Mouse (Mus musculus): Measurements from ENCODE around the gene Fgfr2. TPM values are rescaled to one million over a fixed set of nuclear protein-coding genes. Genes with fewer than 3 reads are reported as not detected.

Gene Fgfr2
- polyA plus RNA-seq, 1 experiment from 2014 or later = 106 TPM

- DNase-seq (ENCODE audit: low spot score) = peak; percentile 52
These were observed 2173.8 kb downstream of the Fgfr2 start for GRCm38 (mm10) chr7:130949331-130949751.

GRCm38 (mm10) chr7:130948563-130949208 is 2174.5 kb downstream of the Fgfr2 start:
- H3K4me3 ChIP-seq (ENCODE audit: low read depth, low read length) = no peak overlapping the region
- no peak overlapping the region for H3K9ac ChIP-seq (ENCODE audit: low read depth, low read length)
- no peaks in the 10 kb centered on the region for H3K9me3 ChIP-seq (ENCODE audit: control insufficient read depth, low read length)
- DNase-seq (ENCODE audit: low spot score) (no peak), ATAC-seq (ENCODE audit: low read depth) (no peak)
- 49% methylated on average over 5 of the region's 5 CpGs for WGBS
- peaks cover 20% of the 10 kb centered on the region; the same call in 1 of the 2 replicates for H3K4me1 ChIP-seq (ENCODE audit: control insufficient read depth, insufficient read depth, low read length)
- no peak overlapping the region; the same call in 1 of the 2 replicates for H3K27ac ChIP-seq (replicated peaks; ENCODE audit: low read depth, low read length)
- H3K4me2 ChIP-seq (ENCODE audit: low read depth, low read length) = no peak overlapping the region
- no peaks in the 10 kb centered on the region for H3K27me3 ChIP-seq (replicated peaks; ENCODE audit: control insufficient read depth, insufficient read depth, low read length)
- no peaks in the 10 kb centered on the region for H3K36me3 ChIP-seq (ENCODE audit: control insufficient read depth, insufficient read depth, low read length)

More at GRCm38 (mm10) chr7:130949331-130949751, 2173.8 kb downstream of the Fgfr2 start:
- Histone ChIP-seq H3K36me3 (ENCODE audit: control insufficient read depth, insufficient read depth, low read length) (no peaks in the 10 kb centered on the region), H3K4me2 (ENCODE audit: low read depth, low read length) (peak overlapping the region; percentile 23; the same call in 1 of the 2 replicates), H3K4me3 (ENCODE audit: low read depth, low read length) (no peak overlapping the region), H3K4me1 (ENCODE audit: control insufficient read depth, insufficient read depth, low read length) (peaks cover 20% of the 10 kb centered on the region; the same call in 1 of the 2 replicates), H3K9me3 (ENCODE audit: control insufficient read depth, low read length) (no peaks in the 10 kb centered on the region), H3K27ac (replicated peaks; ENCODE audit: low read depth, low read length) (no peak overlapping the region; the same call in 1 of the 2 replicates), H3K9ac (ENCODE audit: low read depth, low read length) (no peak overlapping the region), H3K27me3 (replicated peaks; ENCODE audit: control insufficient read depth, insufficient read depth, low read length) (no peaks in the 10 kb centered on the region)
- 42% methylated on average over 8 of the region's 8 CpGs for WGBS
- ATAC-seq (ENCODE audit: low read depth) = peak; percentile 62; the same call in 1 of the 2 replicates

GRCm38 (mm10) chr7:130946303-130946702 is 2176.8 kb downstream of the Fgfr2 start:
- no peak overlapping the region for H3K9ac ChIP-seq (ENCODE audit: low read depth, low read length)
- H3K36me3 ChIP-seq (ENCODE audit: control insufficient read depth, insufficient read depth, low read length) = no peaks in the 10 kb centered on the region
- H3K9me3 ChIP-seq (ENCODE audit: control insufficient read depth, low read length) = no peaks in the 10 kb centered on the region
- H3K27me3 ChIP-seq (replicated peaks; ENCODE audit: control insufficient read depth, insufficient read depth, low read length) = no peaks in the 10 kb centered on the region
- H3K4me1 ChIP-seq (ENCODE audit: control insufficient read depth, insufficient read depth, low read length) = peaks cover 20% of the 10 kb centered on the region; the same call in 1 of the 2 replicates
- no peak overlapping the region for H3K4me3 ChIP-seq (ENCODE audit: low read depth, low read length)
- DNase-seq (ENCODE audit: low spot score) (no peak), ATAC-seq (ENCODE audit: low read depth) (no peak)
- WGBS = 76% methylated on average over 12 of the region's 12 CpGs
- H3K27ac ChIP-seq (replicated peaks; ENCODE audit: low read depth, low read length) = no peak overlapping the region
- H3K4me2 ChIP-seq (ENCODE audit: low read depth, low read length) = no peak overlapping the region

GRCm38 (mm10) chr7:130945730-130946129 is 2177.4 kb downstream of the Fgfr2 start:
- ATAC-seq (ENCODE audit: low read depth) (no peak), DNase-seq (ENCODE audit: low spot score) (no peak)
- Histone ChIP-seq H3K9ac (ENCODE audit: low read depth, low read length) (no peak overlapping the region), H3K4me3 (ENCODE audit: low read depth, low read length) (no peak overlapping the region), H3K4me2 (ENCODE audit: low read depth, low read length) (no peak overlapping the region), H3K4me1 (ENCODE audit: control insufficient read depth, insufficient read depth, low read length) (peaks cover 20% of the 10 kb centered on the region; the same call in 1 of the 2 replicates), H3K27me3 (replicated peaks; ENCODE audit: control insufficient read depth, insufficient read depth, low read length) (no peaks in the 10 kb centered on the region), H3K9me3 (ENCODE audit: control insufficient read depth, low read length) (no peaks in the 10 kb centered on the region), H3K27ac (replicated peaks; ENCODE audit: low read depth, low read length) (no peak overlapping the region), H3K36me3 (ENCODE audit: control insufficient read depth, insufficient read depth, low read length) (no peaks in the 10 kb centered on the region)
- 82% methylated on average over 3 of the region's 3 CpGs for WGBS

- Histone ChIP-seq H3K27me3 (replicated peaks; ENCODE audit: control insufficient read depth, insufficient read depth, low read length) (no peaks in the 10 kb centered on the region), H3K9ac (ENCODE audit: low read depth, low read length) (no peak overlapping the region), H3K4me2 (ENCODE audit: low read depth, low read length) (no peak overlapping the region), H3K27ac (replicated peaks; ENCODE audit: low read depth, low read length) (no peak overlapping the region), H3K4me3 (ENCODE audit: low read depth, low read length) (no peak overlapping the region), H3K4me1 (ENCODE audit: control insufficient read depth, insufficient read depth, low read length) (peaks cover 20% of the 10 kb centered on the region; the same call in 1 of the 2 replicates), H3K9me3 (ENCODE audit: control insufficient read depth, low read length) (no peaks in the 10 kb centered on the region), H3K36me3 (ENCODE audit: control insufficient read depth, insufficient read depth, low read length) (no peaks in the 10 kb centered on the region)
- ATAC-seq (ENCODE audit: low read depth) (no peak), DNase-seq (ENCODE audit: low spot score) (no peak)
- WGBS = 92% methylated on average over 11 of the region's 11 CpGs
These were observed 2178.2 kb downstream of the Fgfr2 start for GRCm38 (mm10) chr7:130944766-130945475.

- H3K27ac ChIP-seq (replicated peaks; ENCODE audit: low read depth, low read length) = no peak overlapping the region
- ATAC-seq (ENCODE audit: low read depth) (no peak), DNase-seq (ENCODE audit: low spot score) (no peak)
- peaks cover 12% of the 10 kb centered on the region; the same call in 1 of the 2 replicates for H3K4me1 ChIP-seq (ENCODE audit: control insufficient read depth, insufficient read depth, low read length)
- peaks cover 7% of the 10 kb centered on the region for H3K27me3 ChIP-seq (replicated peaks; ENCODE audit: control insufficient read depth, insufficient read depth, low read length)
- H3K4me3 ChIP-seq (ENCODE audit: low read depth, low read length) = no peak overlapping the region
- no peaks in the 10 kb centered on the region for H3K9me3 ChIP-seq (ENCODE audit: control insufficient read depth, low read length)
- no peaks in the 10 kb centered on the region for H3K36me3 ChIP-seq (ENCODE audit: control insufficient read depth, insufficient read depth, low read length)
- no peak overlapping the region for H3K9ac ChIP-seq (ENCODE audit: low read depth, low read length)
- WGBS = 79% methylated on average over 8 of the region's 9 CpGs
- H3K4me2 ChIP-seq (ENCODE audit: low read depth, low read length) = no peak overlapping the region
These were observed 2179.8 kb downstream of the Fgfr2 start for GRCm38 (mm10) chr7:130943280-130943895.

GRCm38 (mm10) chr7:130940733-130941132 is 2182.4 kb downstream of the Fgfr2 start:
- DNase-seq (ENCODE audit: low spot score) (no peak), ATAC-seq (ENCODE audit: low read depth) (no peak)
- Histone ChIP-seq H3K4me3 (ENCODE audit: low read depth, low read length) (no peak overlapping the region), H3K36me3 (ENCODE audit: control insufficient read depth, insufficient read depth, low read length) (no peaks in the 10 kb centered on the region), H3K27ac (replicated peaks; ENCODE audit: low read depth, low read length) (no peak overlapping the region; the same call in 1 of the 2 replicates), H3K9me3 (ENCODE audit: control insufficient read depth, low read length) (no peaks in the 10 kb centered on the region), H3K27me3 (replicated peaks; ENCODE audit: control insufficient read depth, insufficient read depth, low read length) (peaks cover 34% of the 10 kb centered on the region), H3K4me2 (ENCODE audit: low read depth, low read length) (no peak overlapping the region), H3K9ac (ENCODE audit: low read depth, low read length) (no peak overlapping the region), H3K4me1 (ENCODE audit: control insufficient read depth, insufficient read depth, low read length) (peaks cover 7% of the 10 kb centered on the region; the same call in 1 of the 2 replicates)
- WGBS = 60% methylated on average over 8 of the region's 8 CpGs

GRCm38 (mm10) chr7:130938896-130939295 is 2184.3 kb downstream of the Fgfr2 start:
- WGBS = 87% methylated on average over 8 of the region's 8 CpGs
- no peaks in the 10 kb centered on the region for H3K36me3 ChIP-seq (ENCODE audit: control insufficient read depth, insufficient read depth, low read length)
- H3K4me2 ChIP-seq (ENCODE audit: low read depth, low read length) = no peak overlapping the region
- H3K4me1 ChIP-seq (ENCODE audit: control insufficient read depth, insufficient read depth, low read length) = peaks cover 7% of the 10 kb centered on the region; the same call in 1 of the 2 replicates
- H3K9ac ChIP-seq (ENCODE audit: low read depth, low read length) = no peak overlapping the region
- DNase-seq (ENCODE audit: low spot score) (no peak), ATAC-seq (ENCODE audit: low read depth) (no peak)
- H3K27me3 ChIP-seq (replicated peaks; ENCODE audit: control insufficient read depth, insufficient read depth, low read length) = peaks cover 52% of the 10 kb centered on the region
- H3K27ac ChIP-seq (replicated peaks; ENCODE audit: low read depth, low read length) = no peak overlapping the region
- H3K4me3 ChIP-seq (ENCODE audit: low read depth, low read length) = no peak overlapping the region
- H3K9me3 ChIP-seq (ENCODE audit: control insufficient read depth, low read length) = no peaks in the 10 kb centered on the region
